Mouse (Mus musculus) right cerebral cortex, postnatal 10 days (tissue): ENCODE data around the gene Hmox1.

Experiments
- DNase-seq, 2 experiments: peaks; one replicate each; pipeline ENCODE4 v3.0.0; 2021; ENCODE audit warnings: low spot score in 2 of 2

Gene Hmox1

DNA sequence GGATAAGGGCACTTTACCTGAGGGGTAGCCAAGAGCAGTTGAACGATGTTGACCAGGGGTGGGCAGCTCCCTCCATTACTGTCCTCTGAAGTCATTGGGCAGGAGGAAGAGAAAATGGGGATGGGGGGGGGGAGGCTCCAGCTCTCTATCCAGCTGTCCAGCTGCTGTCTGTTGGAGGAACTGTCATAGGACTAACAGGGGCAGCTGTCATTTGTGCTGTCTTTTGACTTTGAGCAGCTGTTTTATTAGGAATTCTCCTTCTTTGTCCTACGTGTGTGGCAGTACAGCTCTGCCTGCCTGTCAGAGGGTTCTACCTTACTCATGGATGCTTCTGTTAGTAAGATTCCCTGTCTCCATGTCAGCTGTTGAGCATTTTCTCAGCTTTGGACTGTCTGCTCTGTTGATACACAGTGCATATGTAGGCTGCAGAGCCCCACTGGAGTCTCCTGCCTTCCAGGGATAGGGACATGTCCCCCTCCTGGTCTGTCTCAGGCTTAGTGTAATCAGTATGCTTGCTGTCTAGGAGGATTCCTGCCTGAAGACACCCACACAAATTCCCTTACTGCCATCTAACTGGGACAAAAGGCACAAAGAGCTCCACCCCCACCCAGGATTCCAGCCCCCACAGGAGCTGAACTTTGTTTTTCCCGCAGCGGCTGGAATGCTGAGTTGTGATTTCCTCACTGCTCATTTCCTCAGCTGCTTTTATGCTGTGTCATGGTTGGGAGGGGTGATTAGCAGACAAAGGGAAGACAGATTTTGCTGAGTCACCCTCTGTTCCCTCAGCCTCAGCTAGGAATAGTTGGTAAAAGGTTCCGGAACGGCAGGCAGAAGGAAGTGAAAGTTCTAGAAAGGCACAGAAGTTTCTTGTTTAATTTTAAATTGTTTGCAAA lies 4.2 kb upstream of the Hmox1 start:
- DNase-seq: peak; percentile 80 to 87

DNA sequence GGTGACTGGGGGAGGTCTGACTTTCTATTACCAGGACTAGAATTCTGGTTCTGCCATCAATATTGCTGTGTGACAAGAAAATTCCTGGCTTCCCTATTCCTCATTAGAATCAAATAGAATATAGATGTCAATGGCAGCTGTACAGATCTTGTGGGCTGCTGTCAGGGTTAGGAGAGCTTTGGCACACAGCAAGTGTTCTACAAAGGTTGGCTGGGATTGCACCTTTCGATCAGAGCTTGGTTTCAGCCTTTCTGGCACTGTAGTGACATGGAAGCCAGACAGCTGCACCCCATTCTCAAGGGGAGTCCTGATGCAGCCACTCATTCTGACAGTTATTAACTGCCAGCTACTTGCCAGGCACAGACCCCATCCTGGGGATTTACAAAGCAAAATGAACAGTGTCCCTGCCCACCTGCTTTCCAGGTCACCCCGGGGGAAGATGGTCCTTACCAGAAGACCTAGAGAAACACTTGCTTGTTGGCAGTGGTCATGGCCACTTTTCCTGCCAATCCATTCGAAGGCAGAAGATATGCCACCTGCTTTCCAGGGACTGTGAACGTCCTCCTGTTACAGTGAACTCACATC lies 2.5 kb upstream of the Hmox1 start:
- no peak for DNase-seq

DNA sequence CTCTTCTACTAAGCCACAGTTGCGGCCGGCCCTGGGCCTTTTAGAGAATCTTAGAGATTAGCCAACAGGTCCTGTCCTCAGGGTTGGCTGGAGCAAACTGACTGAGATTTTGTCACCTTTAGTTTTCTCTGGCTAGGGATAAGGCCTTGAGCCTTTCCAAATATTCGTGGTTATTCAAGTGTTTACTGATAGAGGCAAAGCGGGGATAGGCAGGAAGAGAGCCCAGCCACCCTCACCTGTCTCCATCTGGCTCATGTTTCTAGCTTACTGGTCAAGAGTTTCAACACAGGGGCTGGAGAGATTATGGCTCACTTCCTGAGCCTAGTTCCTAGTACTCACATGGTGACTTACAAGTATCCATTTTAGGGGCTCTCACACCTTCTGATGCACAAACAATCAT lies 9.5 kb downstream of the Hmox1 start:
- DNase-seq: no peak

DNA sequence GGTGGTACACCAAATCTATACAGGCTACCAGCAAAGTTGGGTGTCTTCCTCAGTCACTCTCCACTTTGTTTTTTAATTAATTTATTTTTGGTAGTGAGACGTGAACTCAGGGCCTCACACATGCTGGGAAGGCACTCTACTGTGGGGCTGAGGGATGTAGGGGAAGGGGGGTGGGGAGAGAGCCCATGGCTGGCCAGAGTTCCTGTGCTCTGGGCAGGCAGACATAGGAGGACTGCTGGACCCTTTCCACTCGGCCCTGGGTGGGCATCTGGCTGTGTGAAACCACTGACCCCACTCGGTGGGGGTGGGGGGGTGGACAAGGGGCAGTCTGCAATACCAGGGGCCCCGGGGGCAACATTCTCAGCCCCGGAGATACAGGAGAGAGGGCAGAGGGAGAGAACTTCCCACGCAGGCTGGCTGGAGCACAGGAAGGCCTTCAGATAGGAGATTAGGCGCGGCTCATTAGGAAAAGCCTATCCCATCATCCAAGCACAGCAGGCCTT lies 10.0 kb downstream of the Hmox1 start:
- no peak for DNase-seq

DNA sequence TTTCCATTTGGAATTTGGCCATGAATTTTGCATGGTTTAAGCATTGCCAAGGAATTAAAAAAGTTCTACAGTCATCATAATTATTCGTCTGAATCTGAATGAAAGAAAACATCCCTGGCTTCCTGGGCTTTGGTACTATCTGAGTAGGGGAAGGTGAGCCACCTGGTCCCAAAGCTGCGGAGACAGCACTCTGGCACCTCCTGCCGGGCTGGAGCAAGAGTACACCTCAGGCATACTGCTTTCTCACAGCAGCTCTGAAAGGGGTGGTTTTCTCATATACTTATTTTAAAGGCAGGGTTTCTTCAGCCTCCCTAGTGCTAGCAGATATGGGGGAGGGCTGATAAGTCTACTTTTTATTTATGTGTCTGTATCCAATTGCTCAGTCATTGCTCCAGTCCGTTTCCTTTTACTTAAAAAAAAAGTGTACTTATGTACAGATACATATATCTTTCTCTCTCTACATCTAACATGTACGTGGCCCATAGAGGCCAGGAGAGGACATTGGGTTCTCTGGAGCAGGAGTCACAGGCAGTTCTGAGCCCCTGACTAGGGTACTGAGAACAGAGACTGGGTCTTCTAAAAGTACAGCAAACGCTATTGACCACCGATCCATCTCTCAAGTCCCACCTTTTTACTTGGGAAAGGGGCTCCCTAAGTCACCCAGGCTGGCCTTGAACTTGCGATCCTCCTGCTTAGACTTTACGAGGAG lies 15.3 kb downstream of the Hmox1 start:
- DNase-seq: peak; percentile 82 to 88

DNA sequence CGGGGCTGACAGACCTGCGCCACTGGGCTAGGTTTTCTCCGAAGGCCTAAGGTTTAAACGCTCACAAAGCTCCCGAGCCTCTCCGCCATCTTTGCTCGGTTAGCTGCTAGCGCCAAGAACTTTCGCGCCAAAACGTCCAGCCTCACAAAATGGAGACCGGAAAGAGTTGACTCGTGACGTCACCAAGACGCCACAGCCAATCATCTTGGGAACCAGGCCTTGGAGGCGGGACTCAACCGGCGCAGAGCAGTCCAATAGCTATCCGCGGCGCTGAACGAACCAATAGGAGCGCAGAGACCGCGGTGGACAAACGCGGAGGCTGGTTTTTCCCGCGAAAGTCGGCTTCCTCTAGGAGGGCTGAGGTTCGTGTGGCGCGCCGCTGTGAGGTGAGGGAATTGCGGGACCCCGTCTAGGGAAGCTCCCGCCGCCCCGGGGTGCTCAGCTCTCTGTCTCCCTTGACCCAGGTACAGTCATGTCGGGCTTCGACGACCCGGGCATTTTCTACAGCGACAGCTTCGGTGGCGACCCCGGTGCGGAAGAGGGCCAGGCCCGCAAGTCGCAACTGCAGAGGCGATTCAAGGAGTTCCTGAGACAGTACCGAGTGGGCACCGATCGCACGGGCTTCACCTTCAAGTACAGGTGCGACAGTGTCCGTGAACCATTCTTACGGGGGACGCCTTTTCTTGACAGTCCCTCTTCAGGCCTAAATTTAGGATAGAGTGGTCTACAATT lies 16.0 kb downstream of the Hmox1 start, which contains the start of gene Mcm5:
Mcm5 (plus strand) TSS at position 334 of the 732 bp plus-strand sequence.
- DNase-seq: peak; percentile 100

DNA sequence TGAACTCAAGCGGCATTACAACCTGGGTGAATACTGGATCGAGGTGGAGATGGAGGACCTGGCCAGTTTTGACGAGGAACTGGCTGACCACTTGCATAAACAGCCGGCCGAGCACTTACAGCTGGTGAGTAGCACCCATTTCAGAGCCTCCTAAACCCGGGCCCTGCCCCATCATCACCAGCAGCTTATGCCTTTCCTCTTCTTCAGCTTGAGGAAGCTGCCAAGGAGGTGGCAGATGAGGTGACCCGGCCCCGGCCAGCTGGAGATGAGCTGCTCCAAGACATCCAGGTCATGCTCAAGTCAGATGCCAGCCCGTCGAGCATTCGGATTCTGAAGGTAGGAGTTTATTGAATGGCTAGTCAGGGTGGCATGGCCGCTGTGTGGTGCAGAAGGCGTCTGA lies 16.7 kb downstream of the Hmox1 start:
- DNase-seq: no peak

DNA sequence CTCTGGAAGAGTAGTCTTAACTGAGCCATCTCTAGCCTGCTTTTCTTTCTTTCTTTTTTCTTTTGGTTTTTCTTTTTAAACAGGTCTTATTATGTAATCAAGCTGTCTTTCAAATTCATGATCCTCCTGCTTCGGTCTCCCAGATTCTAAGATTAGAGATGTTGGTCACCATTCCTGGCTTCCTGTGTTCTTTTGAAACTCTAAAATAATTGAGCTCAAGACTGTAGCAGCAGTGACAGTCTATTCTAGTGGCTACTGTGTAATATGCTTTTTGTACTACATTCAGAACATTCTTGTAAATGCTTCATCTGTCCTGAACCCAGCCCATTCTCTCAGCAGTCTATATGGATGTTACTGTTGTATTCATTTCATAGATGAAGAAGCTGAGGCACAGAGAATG lies 25.1 kb downstream of the Hmox1 start:
- DNase-seq: no peak

DNA sequence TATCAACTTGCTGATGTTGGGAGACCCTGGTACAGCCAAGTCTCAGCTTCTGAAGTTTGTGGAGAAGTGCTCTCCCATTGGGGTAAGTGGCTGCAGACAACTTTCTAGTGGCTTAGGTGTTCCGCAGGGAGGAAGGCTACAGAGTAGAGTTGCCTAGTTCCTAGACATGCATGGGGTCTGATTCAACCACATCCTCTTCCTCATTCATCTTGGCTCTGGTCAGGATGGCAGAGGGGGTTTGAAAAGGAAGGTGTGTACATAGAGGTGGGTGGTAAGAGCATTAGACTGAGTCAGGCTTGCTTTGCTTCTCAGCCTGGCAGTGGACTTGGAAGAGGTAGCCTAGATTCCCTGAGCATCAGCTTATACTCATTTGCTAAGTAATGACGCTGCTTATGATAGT lies 25.9 kb downstream of the Hmox1 start:
- no peak for DNase-seq

DNA sequence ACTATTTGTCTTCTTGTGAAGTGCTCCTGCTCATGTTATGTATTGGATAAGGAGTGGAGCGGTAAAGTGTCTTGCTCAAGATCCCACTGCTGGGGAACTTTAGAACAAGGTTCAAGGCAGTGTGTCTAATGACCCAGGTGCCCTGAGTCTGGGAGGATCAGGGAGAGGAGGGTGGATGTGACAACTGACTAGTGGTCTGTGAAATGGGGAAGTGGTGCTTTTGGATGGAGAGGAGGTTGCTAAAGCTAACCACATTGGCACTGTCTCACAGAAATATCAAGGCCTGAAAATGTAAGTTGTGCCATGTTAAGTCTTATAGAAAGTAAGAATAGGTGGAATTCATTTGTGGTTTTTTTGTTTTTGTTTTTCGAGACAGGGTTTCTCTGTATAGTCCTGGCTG lies 26.3 kb downstream of the Hmox1 start:
- no peak for DNase-seq

DNA sequence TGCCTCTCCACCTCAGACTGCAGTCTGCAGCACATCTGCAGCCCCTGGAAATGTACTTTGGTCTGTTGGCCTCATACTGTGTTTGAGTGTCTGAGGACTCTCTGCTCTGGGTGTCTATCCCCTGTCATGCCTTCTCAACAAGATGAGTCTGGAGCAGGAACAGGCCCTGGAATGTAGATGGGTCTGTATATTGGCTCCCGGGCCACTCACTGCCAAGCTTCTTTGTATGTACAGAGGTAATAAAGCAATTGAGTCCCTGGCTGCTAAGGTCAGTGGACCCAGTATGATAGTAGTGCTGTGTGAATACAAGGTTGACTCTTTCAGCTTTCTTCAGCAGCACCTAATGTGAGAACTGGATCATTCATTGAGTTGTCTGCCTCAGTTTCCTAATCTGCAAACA lies 34.0 kb downstream of the Hmox1 start:
- DNase-seq: no peak

DNA sequence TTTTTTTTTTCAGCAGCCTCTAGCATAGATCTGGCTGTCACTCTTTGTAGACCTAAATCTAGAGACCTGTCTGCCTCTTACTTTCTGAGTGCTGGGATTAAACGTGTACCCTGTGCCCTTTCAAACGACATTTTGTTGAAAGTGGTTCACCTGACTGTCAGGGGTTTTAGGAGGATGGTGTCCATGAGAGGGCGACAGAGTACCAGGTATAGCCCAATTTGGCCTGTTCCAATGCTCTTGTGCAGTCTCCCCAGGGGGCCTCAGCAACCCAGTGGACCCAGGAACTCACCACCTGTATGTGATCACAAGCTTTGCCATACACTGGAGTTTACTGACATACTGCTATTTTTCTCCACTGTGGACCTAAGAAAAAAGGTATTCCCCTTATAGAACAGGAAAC lies 39.1 kb downstream of the Hmox1 start:
- DNase-seq: peak; percentile 46 to 72

DNA sequence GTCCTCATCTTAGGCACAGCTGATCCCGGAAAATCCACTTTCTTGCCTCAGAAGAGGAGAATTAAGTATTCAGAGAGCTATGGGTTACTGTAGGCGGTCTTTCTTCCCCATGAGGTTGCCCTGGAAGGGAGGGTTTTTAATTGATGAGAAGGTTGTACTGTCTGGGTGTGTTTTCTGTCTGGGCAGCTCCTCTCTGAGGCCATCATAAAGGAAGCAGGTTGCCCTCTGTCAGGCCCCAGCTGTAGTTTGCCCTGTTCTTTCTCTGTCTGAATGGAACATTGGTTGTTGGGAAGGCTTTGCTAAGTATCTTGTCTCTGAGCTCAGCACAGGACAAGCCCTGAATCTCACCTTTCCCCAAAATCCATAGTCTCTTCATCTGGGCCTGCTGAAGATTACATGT lies 40.0 kb downstream of the Hmox1 start:
- DNase-seq: no peak

DNA sequence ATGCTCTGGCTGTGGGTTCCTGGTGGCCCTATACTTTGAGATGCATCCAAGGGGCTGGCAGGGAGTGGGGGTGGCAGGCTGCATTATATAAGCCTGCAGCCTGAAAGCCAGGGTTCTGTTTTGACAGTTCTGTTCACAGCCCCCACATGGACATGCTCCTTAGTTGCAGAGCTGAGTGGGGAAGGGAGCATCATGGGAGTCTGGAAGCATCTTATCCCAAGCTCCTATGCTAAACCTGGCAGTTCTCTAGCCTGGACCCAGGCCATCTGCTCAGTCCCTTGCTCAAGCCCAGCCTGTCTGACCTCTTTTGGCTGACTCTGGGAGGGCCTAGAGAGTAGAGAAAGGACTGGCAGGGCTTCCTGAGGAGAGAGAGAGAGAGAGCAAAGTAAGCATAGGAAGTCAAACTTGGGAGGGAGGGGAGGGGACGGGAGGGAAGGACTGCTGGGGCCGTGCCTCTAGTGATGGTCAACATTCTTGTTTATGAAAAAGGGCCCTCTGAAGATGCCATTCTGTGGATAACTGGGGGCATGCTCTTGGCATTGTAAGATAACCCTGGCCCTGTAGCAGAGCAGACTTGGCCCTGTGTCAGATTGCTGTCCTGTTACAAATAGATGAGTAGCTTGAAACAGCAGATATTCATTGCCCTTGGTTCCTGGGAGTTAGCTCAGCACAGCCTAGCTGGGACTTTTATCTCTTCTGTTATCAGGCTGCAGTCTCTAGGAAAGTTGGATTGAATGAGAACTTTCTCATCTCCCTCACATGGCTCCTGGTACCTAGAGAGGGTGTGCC lies 41.4 kb downstream of the Hmox1 start:
- peak; percentile 53 to 57 for DNase-seq

DNA sequence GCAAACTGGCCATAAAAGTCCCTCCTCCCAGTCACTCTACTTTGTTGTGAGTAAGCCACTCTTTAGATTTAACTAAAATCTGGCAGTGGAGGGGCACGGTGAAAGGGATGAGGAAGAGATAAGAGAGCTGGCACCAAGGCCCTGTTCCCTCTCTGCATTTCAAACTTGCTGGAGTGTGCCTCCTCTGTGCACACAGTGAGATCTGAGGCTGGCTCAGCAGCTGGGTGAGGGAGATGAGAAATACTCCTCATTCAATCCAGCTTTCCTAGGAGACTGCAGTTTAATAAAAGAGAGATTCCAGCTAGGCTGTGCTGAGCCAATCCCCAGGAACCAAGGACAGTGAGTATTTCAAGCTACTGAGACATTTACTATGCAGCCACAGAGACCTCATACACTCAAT lies 42.3 kb downstream of the Hmox1 start:
- DNase-seq: peak; percentile 50 to 53

DNA sequence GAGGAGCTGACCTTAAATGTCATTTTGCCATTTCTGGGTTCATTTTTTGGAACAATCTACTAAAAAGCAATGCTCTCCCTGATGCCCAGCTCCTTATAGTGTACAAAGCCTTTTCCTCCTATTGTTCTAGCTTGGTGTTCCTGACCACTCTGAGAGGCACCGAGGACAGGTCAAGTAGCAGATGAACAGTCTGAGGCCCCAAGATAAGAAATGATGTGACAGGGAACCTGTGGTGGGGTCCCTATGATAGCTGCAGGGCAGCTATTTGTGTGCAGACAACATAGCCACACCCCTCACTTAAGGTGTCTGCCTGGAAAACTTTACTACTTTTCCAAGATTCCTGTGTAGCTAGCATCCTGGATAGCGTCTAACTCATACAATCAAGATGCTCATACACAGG lies 42.8 kb downstream of the Hmox1 start:
- no peak for DNase-seq

DNA sequence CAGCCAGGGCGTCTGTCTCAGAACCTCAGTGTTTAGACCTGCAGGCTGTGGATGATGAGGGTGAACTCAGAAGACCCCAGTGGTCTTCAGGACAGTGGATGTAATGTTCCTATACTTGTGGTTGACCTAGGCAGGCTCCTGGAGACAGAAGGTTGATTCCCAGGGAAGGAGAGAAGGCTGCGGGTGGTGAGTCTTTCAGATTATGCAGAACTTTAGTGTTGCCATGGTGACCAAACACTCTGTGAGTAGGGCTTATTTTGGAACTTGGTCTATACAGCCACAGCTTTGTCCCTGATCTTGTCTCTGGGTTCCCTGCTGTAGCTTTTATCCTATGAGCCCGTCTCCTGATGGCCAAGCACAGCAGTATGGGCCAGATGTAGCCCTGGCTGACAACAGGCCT lies 44.1 kb downstream of the Hmox1 start:
- DNase-seq: peak; percentile 62 to 76
